25 mouse cellular contexts compared by ENCODE assay signal in genomic region chr1:38454921-38455320, GRCm38 (mm10).
"Had no signal": no experiment of that assay in that cellular context is flagged by ENCODE, and none has a peak within 500 bp of the region (broad histone marks: within the 10 kb centered on the region; RNA-seq: fewer than 3 reads in every experiment).

No protein-coding gene starts in this region.

- H3K4me2 ChIP-seq: heart, embryonic 12.5 days; heart, embryonic 15.5 days; hindbrain, embryonic 12.5 days; hindbrain, embryonic 14.5 days; intestine, embryonic 15.5 days; limb, embryonic 12.5 days; liver, embryonic 12.5 days had no signal

- H3K4me1 ChIP-seq: intestine, embryonic 15.5 days had no signal

- H3K27me3 ChIP-seq: heart, embryonic 12.5 days; heart, embryonic 15.5 days; hindbrain, embryonic 12.5 days; intestine, embryonic 15.5 days; limb, embryonic 12.5 days had no signal

- H3K4me3 ChIP-seq: gastrocnemius, adult 2 months; heart, embryonic 12.5 days; heart, embryonic 15.5 days; hindbrain, embryonic 10.5 days; hindbrain, embryonic 12.5 days; intestine, embryonic 15.5 days; layer of hippocampus, adult 2 months; left cerebral cortex, adult 2 months; limb, embryonic 10.5 days; limb, embryonic 12.5 days; liver, embryonic 12.5 days had no signal

- H3K27ac ChIP-seq: gastrocnemius, adult 2 months; heart, embryonic 15.5 days; hindbrain, embryonic 10.5 days; hindbrain, embryonic 12.5 days; hindbrain, embryonic 14.5 days; intestine, embryonic 15.5 days; layer of hippocampus, adult 2 months; left cerebral cortex, adult 2 months; limb, embryonic 10.5 days; limb, embryonic 12.5 days; liver, embryonic 12.5 days; liver, embryonic 14.5 days had no signal

- H3K36me3 ChIP-seq: heart, embryonic 12.5 days; heart, embryonic 15.5 days; hindbrain, embryonic 10.5 days; hindbrain, embryonic 12.5 days; intestine, embryonic 15.5 days; limb, embryonic 12.5 days; liver, embryonic 12.5 days had no signal

- ATAC-seq: hindbrain, embryonic 16.5 days; inflammation-experienced regulatory T-cells, adult 6 months; intestine, embryonic 15.5 days; intestine, postnatal 0 days; liver, embryonic 12.5 days had no signal

- DNase-seq: gastrocnemius, adult 2 months; gastrocnemius, postnatal 10 days; gastrocnemius, postnatal 25 days; heart, postnatal 14 days; heart, postnatal 36 days; kidney, adult 18-20 months; kidney, adult 8-10 months; kidney, postnatal 10 days; kidney, postnatal 25 days; kidney, postnatal 4 days had no signal

- H3K9ac ChIP-seq: heart, embryonic 12.5 days; heart, embryonic 15.5 days; hindbrain, embryonic 12.5 days; hindbrain, embryonic 14.5 days; intestine, embryonic 15.5 days; limb, embryonic 12.5 days; liver, embryonic 12.5 days; liver, embryonic 14.5 days had no signal

- H3K9me3 ChIP-seq: heart, embryonic 12.5 days; heart, embryonic 15.5 days; hindbrain, embryonic 10.5 days; hindbrain, embryonic 12.5 days; intestine, embryonic 15.5 days; limb, embryonic 10.5 days; limb, embryonic 12.5 days; liver, embryonic 12.5 days had no signal
